Mouse (Mus musculus): ENCODE measurements around the gene Gm27179. TPM values are rescaled to one million over a fixed set of nuclear protein-coding genes. Genes with fewer than 3 reads are reported as not detected.
"Not testable (repeated sequence)": the region's sequence is repeated elsewhere in the genome, so short reads cannot be mapped to it uniquely, and the experiment has no call there.

Gene Gm27179
- not detected in 2 replicates for polyA plus RNA-seq (2014; fragmentation: Nextera tagmentation; extraction: Ambion mirVana)

DNA sequence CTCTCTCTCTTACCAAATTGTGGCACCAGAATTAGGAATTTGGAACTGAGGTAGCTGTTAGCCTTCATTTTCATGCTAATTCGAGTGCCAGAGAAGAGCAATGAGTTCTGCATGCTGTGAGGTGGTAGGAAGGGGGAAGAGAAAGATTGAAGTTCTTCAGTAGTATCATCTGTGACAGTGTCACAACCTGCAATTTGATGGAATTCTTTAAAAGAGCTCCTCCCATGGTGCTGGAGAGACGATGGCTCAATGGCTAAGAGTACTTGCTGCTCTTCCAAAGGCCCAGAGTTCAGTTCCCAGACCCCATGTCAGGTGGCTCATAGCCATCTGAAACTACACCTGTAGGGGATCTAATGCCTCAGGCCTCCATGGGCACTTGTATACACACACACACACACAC is at the start of gene Gm27179:
TSS of gene Gm27179 (minus strand) at position 101 of the 400 bp plus-strand sequence.
- WGBS, result no CpG with 5 or more reads among the region's 2 CpGs
- not testable (repeated sequence) for H3K4me2 ChIP-seq (ENCODE audit: low read depth, low read length, severe bottlenecking); H3K27ac ChIP-seq (ENCODE audit: low read depth, low read length); H3K9ac ChIP-seq (ENCODE audit: low read length); ATAC-seq (replicated peaks; ENCODE audit: low FRiP score); H3K36me3 ChIP-seq (ENCODE audit: control insufficient read depth, insufficient read depth, low read length); H3K27me3 ChIP-seq (ENCODE audit: control insufficient read depth, insufficient read depth, low read length); H3K9me3 ChIP-seq (ENCODE audit: control insufficient read depth, low read length); DNase-seq (ENCODE audit: low spot score); H3K4me3 ChIP-seq (ENCODE audit: low read depth, low read length); H3K4me1 ChIP-seq (replicated peaks; ENCODE audit: control insufficient read depth, insufficient read depth, low read length)

DNA sequence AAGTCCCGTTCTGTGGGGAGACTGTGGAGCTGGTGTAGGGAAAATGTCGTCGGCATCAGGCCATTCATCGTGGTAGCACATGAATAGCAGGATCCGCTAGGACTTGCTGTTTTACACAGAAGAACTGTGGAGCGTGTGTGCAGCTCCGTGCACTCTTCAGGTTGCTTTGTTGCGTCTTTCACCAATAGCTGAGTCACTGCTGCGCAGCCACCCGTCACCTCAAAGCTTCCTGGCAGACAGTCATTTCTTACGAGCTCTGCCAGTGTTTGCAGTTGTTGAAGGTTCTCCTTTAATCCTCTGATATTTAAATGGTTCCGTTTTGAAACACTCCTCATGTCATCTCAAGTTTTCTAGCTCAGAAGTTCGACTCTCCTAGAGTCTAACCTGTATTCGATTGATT is 45.2 kb upstream of the Gm27179 start:
- H3K4me3 ChIP-seq (ENCODE audit: low read depth, low read length); H3K27me3 ChIP-seq (ENCODE audit: control insufficient read depth, insufficient read depth, low read length); H3K4me2 ChIP-seq (ENCODE audit: low read depth, low read length, severe bottlenecking); H3K4me1 ChIP-seq (replicated peaks; ENCODE audit: control insufficient read depth, insufficient read depth, low read length); H3K27ac ChIP-seq (ENCODE audit: low read depth, low read length); H3K36me3 ChIP-seq (ENCODE audit: control insufficient read depth, insufficient read depth, low read length); H3K9ac ChIP-seq (ENCODE audit: low read length); H3K9me3 ChIP-seq (ENCODE audit: control insufficient read depth, low read length); DNase-seq (ENCODE audit: low spot score); ATAC-seq (replicated peaks; ENCODE audit: low FRiP score): not testable (repeated sequence)
- WGBS, result no CpG with 5 or more reads among the region's 14 CpGs

GRCm38 (mm10) chr14:69556820-69557219 is 44.5 kb upstream of the Gm27179 start:
- not testable (repeated sequence) for ATAC-seq (replicated peaks; ENCODE audit: low FRiP score); H3K27me3 ChIP-seq (ENCODE audit: control insufficient read depth, insufficient read depth, low read length); H3K4me3 ChIP-seq (ENCODE audit: low read depth, low read length); H3K27ac ChIP-seq (ENCODE audit: low read depth, low read length); H3K36me3 ChIP-seq (ENCODE audit: control insufficient read depth, insufficient read depth, low read length); H3K4me1 ChIP-seq (replicated peaks; ENCODE audit: control insufficient read depth, insufficient read depth, low read length); H3K4me2 ChIP-seq (ENCODE audit: low read depth, low read length, severe bottlenecking); DNase-seq (ENCODE audit: low spot score); H3K9ac ChIP-seq (ENCODE audit: low read length); H3K9me3 ChIP-seq (ENCODE audit: control insufficient read depth, low read length)
- no CpG with 5 or more reads among the region's 8 CpGs for WGBS

DNA sequence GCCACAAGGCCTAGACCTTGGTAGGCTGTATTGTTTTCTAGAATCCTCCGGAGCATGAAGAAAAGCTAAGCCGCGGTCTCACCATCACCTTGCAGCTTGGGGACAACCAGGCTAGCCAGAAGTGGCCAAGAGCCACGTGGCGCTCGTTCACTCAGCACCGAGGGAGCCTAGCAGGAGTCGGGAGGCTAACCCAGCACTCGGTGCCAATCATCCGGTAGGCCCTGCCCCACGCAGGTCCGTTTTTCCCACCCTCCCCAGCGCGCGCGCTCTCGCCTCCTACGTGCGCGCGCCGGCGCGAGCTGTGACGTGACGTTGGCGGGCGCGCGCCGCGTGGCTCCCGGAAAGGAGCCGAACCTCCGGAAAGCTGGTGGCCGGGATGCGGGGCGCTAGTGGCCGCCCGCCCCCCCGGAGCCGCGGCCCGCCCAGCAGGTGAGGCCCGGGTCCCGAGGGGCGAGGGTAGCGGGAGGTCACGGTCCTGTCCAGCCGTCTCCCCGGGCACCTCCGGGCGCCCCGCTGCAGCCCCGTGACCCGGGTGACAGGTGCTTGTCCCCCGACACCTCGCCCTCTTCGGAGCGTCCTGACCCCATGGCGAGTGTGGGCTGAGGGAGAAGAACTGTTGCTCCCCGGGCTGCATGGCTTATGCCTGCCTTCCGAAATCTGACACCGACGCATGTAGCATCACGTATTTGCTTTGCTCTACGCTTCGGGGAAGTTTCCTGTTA is 42.9 kb upstream of the Gm27179 start, which contains the start of gene Entpd4b:
TSS of gene Entpd4b (plus strand) at position 315 of the 722 bp plus-strand sequence.
- H3K9ac ChIP-seq (ENCODE audit: low read length); H3K27me3 ChIP-seq (ENCODE audit: control insufficient read depth, insufficient read depth, low read length); H3K4me1 ChIP-seq (replicated peaks; ENCODE audit: control insufficient read depth, insufficient read depth, low read length); H3K36me3 ChIP-seq (ENCODE audit: control insufficient read depth, insufficient read depth, low read length); DNase-seq (ENCODE audit: low spot score); H3K27ac ChIP-seq (ENCODE audit: low read depth, low read length); H3K4me2 ChIP-seq (ENCODE audit: low read depth, low read length, severe bottlenecking); H3K9me3 ChIP-seq (ENCODE audit: control insufficient read depth, low read length); H3K4me3 ChIP-seq (ENCODE audit: low read depth, low read length): not testable (repeated sequence)
- no CpG with 5 or more reads among the region's 68 CpGs for WGBS
- peak; percentile 96 for ATAC-seq (replicated peaks; ENCODE audit: low FRiP score)

GRCm38 (mm10) chr14:69547310-69547709 is 35.0 kb upstream of the Gm27179 start:
- H3K27ac ChIP-seq (ENCODE audit: low read depth, low read length); ATAC-seq (replicated peaks; ENCODE audit: low FRiP score); H3K27me3 ChIP-seq (ENCODE audit: control insufficient read depth, insufficient read depth, low read length); DNase-seq (ENCODE audit: low spot score); H3K4me3 ChIP-seq (ENCODE audit: low read depth, low read length); H3K4me1 ChIP-seq (replicated peaks; ENCODE audit: control insufficient read depth, insufficient read depth, low read length); H3K4me2 ChIP-seq (ENCODE audit: low read depth, low read length, severe bottlenecking); H3K9me3 ChIP-seq (ENCODE audit: control insufficient read depth, low read length); H3K36me3 ChIP-seq (ENCODE audit: control insufficient read depth, insufficient read depth, low read length); H3K9ac ChIP-seq (ENCODE audit: low read length): not testable (repeated sequence)
- WGBS, result no CpG with 5 or more reads among the region's 4 CpGs

- not testable (repeated sequence) for H3K4me3 ChIP-seq (ENCODE audit: low read depth, low read length); H3K36me3 ChIP-seq (ENCODE audit: control insufficient read depth, insufficient read depth, low read length); H3K9me3 ChIP-seq (ENCODE audit: control insufficient read depth, low read length); DNase-seq (ENCODE audit: low spot score); H3K27ac ChIP-seq (ENCODE audit: low read depth, low read length); ATAC-seq (replicated peaks; ENCODE audit: low FRiP score); H3K4me1 ChIP-seq (replicated peaks; ENCODE audit: control insufficient read depth, insufficient read depth, low read length); H3K9ac ChIP-seq (ENCODE audit: low read length); H3K4me2 ChIP-seq (ENCODE audit: low read depth, low read length, severe bottlenecking); H3K27me3 ChIP-seq (ENCODE audit: control insufficient read depth, insufficient read depth, low read length)
- WGBS, result no CpG with 5 or more reads among the region's 2 CpGs
Measured at GRCm38 (mm10) chr14:69545052-69545451, 32.7 kb upstream of the Gm27179 start.

- not testable (repeated sequence) for DNase-seq (ENCODE audit: low spot score); H3K4me3 ChIP-seq (ENCODE audit: low read depth, low read length); H3K4me2 ChIP-seq (ENCODE audit: low read depth, low read length, severe bottlenecking); ATAC-seq (replicated peaks; ENCODE audit: low FRiP score); H3K4me1 ChIP-seq (replicated peaks; ENCODE audit: control insufficient read depth, insufficient read depth, low read length); H3K27me3 ChIP-seq (ENCODE audit: control insufficient read depth, insufficient read depth, low read length); H3K27ac ChIP-seq (ENCODE audit: low read depth, low read length); H3K9ac ChIP-seq (ENCODE audit: low read length); H3K36me3 ChIP-seq (ENCODE audit: control insufficient read depth, insufficient read depth, low read length); H3K9me3 ChIP-seq (ENCODE audit: control insufficient read depth, low read length)
- no CpG with 5 or more reads among the region's 7 CpGs for WGBS
Measured at GRCm38 (mm10) chr14:69544033-69544432, 31.7 kb upstream of the Gm27179 start.

GRCm38 (mm10) chr14:69542695-69543094 is 30.3 kb upstream of the Gm27179 start:
- ATAC-seq (replicated peaks; ENCODE audit: low FRiP score); DNase-seq (ENCODE audit: low spot score); H3K36me3 ChIP-seq (ENCODE audit: control insufficient read depth, insufficient read depth, low read length); H3K4me1 ChIP-seq (replicated peaks; ENCODE audit: control insufficient read depth, insufficient read depth, low read length); H3K27me3 ChIP-seq (ENCODE audit: control insufficient read depth, insufficient read depth, low read length); H3K9me3 ChIP-seq (ENCODE audit: control insufficient read depth, low read length); H3K4me2 ChIP-seq (ENCODE audit: low read depth, low read length, severe bottlenecking); H3K27ac ChIP-seq (ENCODE audit: low read depth, low read length); H3K9ac ChIP-seq (ENCODE audit: low read length); H3K4me3 ChIP-seq (ENCODE audit: low read depth, low read length): not testable (repeated sequence)
- no CpG with 5 or more reads among the region's 7 CpGs for WGBS

GRCm38 (mm10) chr14:69540113-69540512 is 27.8 kb upstream of the Gm27179 start:
- not testable (repeated sequence) for H3K9ac ChIP-seq (ENCODE audit: low read length); DNase-seq (ENCODE audit: low spot score); H3K4me1 ChIP-seq (replicated peaks; ENCODE audit: control insufficient read depth, insufficient read depth, low read length); H3K27ac ChIP-seq (ENCODE audit: low read depth, low read length); ATAC-seq (replicated peaks; ENCODE audit: low FRiP score); H3K4me3 ChIP-seq (ENCODE audit: low read depth, low read length); H3K4me2 ChIP-seq (ENCODE audit: low read depth, low read length, severe bottlenecking); H3K9me3 ChIP-seq (ENCODE audit: control insufficient read depth, low read length); H3K27me3 ChIP-seq (ENCODE audit: control insufficient read depth, insufficient read depth, low read length); H3K36me3 ChIP-seq (ENCODE audit: control insufficient read depth, insufficient read depth, low read length)
- no CpG with 5 or more reads among the region's 5 CpGs for WGBS
